23 mouse cellular contexts compared by ENCODE assay signal in the genomic region with DNA sequence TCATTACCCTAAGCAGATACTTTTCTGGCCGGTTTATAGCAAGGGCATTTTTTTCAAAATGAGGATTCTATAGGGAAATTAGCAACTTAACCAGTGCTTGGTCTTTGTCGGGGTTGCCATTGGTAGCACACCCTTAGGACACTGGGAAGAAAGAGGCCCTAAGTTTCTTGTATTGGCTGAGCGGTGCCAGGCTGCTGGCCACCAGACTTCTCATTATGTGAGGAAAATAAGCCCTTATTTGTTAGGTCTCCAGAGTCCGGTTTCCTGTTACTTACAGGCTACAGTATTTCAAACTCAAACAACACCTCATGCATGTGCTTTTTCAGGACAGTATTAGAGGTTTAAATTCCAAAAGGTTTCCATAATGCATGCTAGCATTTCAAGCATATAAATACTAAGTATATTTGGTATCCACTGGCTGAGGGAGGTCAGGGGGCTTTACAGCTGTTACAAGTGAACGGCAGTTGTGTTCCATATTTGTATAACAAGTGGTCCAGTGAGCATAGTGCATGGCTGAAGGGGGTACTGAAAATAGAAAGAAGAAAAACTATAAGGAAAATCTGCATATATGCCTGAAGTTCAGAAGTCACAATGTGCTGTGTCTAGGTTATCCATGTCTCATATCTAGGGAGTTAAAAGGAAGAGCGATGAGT.
"Had no signal": no experiment of that assay in that cellular context is flagged by ENCODE, and none has a peak within 500 bp of the region (broad histone marks: within the 10 kb centered on the region; RNA-seq: fewer than 3 reads in every experiment).

No protein-coding gene starts in this region.

- H3K4me3 ChIP-seq: kidney, embryonic 15.5 days; left cerebral cortex, adult 2 months; limb, embryonic 15.5 days; midbrain, embryonic 12.5 days; midbrain, embryonic 15.5 days; neural tube, embryonic 12.5 days; neural tube, embryonic 15.5 days had no signal

- H3K36me3 ChIP-seq: kidney, embryonic 15.5 days; limb, embryonic 15.5 days; midbrain, embryonic 12.5 days; midbrain, embryonic 15.5 days; neural tube, embryonic 12.5 days; neural tube, embryonic 15.5 days had no signal

- H3K27ac ChIP-seq: kidney, embryonic 15.5 days; left cerebral cortex, adult 2 months; limb, embryonic 15.5 days; liver, embryonic 14.5 days; macrophage; midbrain, embryonic 12.5 days; midbrain, embryonic 15.5 days; neural tube, embryonic 12.5 days; neural tube, embryonic 15.5 days; stomach, postnatal 0 days had no signal

- ATAC-seq: liver, postnatal 0 days; lung, postnatal 0 days; midbrain, embryonic 15.5 days had no signal

- H3K9me3 ChIP-seq: kidney, embryonic 15.5 days; limb, embryonic 15.5 days; midbrain, embryonic 12.5 days; midbrain, embryonic 15.5 days; neural tube, embryonic 12.5 days; neural tube, embryonic 15.5 days had no signal

- DNase-seq: kidney, postnatal 10 days; kidney, postnatal 36 days; layer of hippocampus, postnatal 36 days; liver, postnatal 0 days; lung, embryonic 14.5 days; right cerebral cortex, adult 18-20 months; right cerebral cortex, postnatal 14 days; right cerebral cortex, postnatal 4 days; thymus, adult 2 months; thymus, postnatal 14 days; thymus, postnatal 4 days had no signal

- H3K4me2 ChIP-seq: kidney, embryonic 15.5 days; limb, embryonic 15.5 days; liver, embryonic 11.5 days; lung, embryonic 14.5 days; midbrain, embryonic 12.5 days; midbrain, embryonic 15.5 days; neural tube, embryonic 12.5 days; neural tube, embryonic 15.5 days had no signal

- H3K9ac ChIP-seq: kidney, embryonic 15.5 days; limb, embryonic 15.5 days; liver, embryonic 14.5 days; liver, postnatal 0 days; lung, embryonic 14.5 days; midbrain, embryonic 12.5 days; midbrain, embryonic 15.5 days; neural tube, embryonic 12.5 days; neural tube, embryonic 15.5 days had no signal

- H3K4me1 ChIP-seq: midbrain, embryonic 15.5 days had no signal

- H3K27me3 ChIP-seq: kidney, embryonic 15.5 days; limb, embryonic 15.5 days; midbrain, embryonic 12.5 days; midbrain, embryonic 15.5 days; neural tube, embryonic 12.5 days; neural tube, embryonic 15.5 days had no signal
